Mouse (Mus musculus): ENCODE results near the gene Icos. TPM values are rescaled to one million over a fixed set of nuclear protein-coding genes. Genes with fewer than 3 reads are reported as not detected.

Gene Icos
- polyA plus RNA-seq, 1 experiment from 2014 or later: not detected

DNA sequence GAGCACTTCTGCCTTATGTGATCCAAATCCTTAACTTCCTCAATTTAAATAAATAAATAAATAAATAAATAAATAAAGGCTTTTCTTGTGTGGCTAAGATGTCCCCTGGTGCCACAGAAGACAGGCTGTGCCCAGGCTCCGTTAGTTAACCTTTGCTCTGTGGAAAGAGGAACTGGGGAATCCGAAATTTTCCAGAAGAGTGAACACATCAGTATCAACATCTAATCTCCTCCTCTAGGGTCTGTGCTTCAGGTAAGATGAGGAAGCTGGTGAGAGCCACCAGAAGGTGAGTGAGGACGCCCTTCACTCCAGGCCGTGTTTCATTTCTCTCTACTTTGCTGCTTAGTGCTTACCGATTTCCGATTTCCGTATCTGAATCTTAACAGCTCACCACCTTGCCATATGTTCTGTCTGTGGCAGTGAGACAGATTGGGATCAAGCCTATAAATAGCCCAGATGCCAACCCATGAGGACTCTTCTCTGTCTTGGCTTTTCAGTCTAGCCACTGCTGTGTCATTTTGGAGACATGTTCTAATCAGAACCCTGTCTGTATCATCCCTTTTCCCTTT is 24.1 kb downstream of the Icos start:
- Histone ChIP-seq H3K9me3 (ENCODE audit: control insufficient read depth, low read length) (no peaks in the 10 kb centered on the region), H3K4me1 (replicated peaks; ENCODE audit: control insufficient read depth, insufficient read depth, low read length) (no peaks in the 10 kb centered on the region), H3K9ac (ENCODE audit: low read length) (no peak overlapping the region), H3K27ac (ENCODE audit: low read depth, low read length) (no peak overlapping the region), H3K36me3 (ENCODE audit: control insufficient read depth, insufficient read depth, low read length) (no peaks in the 10 kb centered on the region), H3K4me2 (ENCODE audit: low read depth, low read length, severe bottlenecking) (no peak overlapping the region), H3K4me3 (ENCODE audit: low read depth, low read length) (no peak overlapping the region), H3K27me3 (ENCODE audit: control insufficient read depth, insufficient read depth, low read length) (no peaks in the 10 kb centered on the region)
- 90% methylated on average over 7 of the region's 7 CpGs for WGBS
- DNase-seq (ENCODE audit: low spot score) (no peak), ATAC-seq (replicated peaks; ENCODE audit: low FRiP score) (no peak)

DNA sequence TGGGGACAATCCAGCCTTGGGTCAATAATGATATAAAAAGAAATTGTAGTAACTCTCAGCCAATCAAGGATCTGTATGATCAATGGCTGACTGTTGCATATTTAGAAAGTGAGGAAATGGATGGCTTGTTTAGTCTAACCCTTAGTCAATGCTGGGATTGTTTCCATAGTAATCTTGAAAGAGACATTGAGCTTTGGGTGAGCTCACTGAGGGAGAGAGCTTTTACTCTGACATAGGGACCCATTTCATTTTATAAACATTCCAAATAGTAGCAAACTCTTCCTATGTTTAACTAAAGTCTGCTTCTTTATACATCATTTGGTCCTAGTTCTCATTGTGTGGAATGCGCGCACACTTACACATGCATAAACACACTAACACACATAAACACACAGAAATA is 28.5 kb downstream of the Icos start:
- H3K4me2 ChIP-seq (ENCODE audit: low read depth, low read length, severe bottlenecking): no peak overlapping the region
- no peak overlapping the region for H3K9ac ChIP-seq (ENCODE audit: low read length)
- no peaks in the 10 kb centered on the region for H3K36me3 ChIP-seq (ENCODE audit: control insufficient read depth, insufficient read depth, low read length)
- H3K4me1 ChIP-seq (replicated peaks; ENCODE audit: control insufficient read depth, insufficient read depth, low read length): no peaks in the 10 kb centered on the region
- WGBS: 96% methylated on average over 2 of the region's 2 CpGs
- no peak overlapping the region for H3K4me3 ChIP-seq (ENCODE audit: low read depth, low read length)
- no peak for ATAC-seq (replicated peaks; ENCODE audit: low FRiP score)
- no peak overlapping the region for H3K27ac ChIP-seq (ENCODE audit: low read depth, low read length)
- DNase-seq (ENCODE audit: low spot score): no peak
- H3K27me3 ChIP-seq (ENCODE audit: control insufficient read depth, insufficient read depth, low read length): no peaks in the 10 kb centered on the region
- no peaks in the 10 kb centered on the region for H3K9me3 ChIP-seq (ENCODE audit: control insufficient read depth, low read length)

DNA sequence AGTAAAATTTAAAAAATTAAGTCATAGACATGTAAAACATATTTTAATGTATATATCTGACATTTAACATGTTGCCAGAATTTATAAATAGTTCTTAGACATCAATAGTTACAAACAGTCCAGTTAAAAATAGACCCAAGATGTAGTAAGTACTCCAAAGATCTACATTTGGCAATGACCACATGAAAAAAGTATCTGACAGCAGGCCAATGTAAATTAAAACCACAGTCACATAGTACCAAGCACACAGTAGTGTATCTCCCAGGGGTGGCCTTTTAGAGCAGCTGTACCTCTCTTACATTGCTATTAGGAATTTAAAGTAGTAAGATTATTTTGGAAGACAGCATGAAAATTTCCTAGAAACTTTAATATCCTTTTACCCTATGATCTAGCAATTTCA is 29.8 kb downstream of the Icos start:
- no peak overlapping the region for H3K27ac ChIP-seq (ENCODE audit: low read depth, low read length)
- no peak for ATAC-seq (replicated peaks; ENCODE audit: low FRiP score)
- no peaks in the 10 kb centered on the region for H3K9me3 ChIP-seq (ENCODE audit: control insufficient read depth, low read length)
- H3K36me3 ChIP-seq (ENCODE audit: control insufficient read depth, insufficient read depth, low read length): no peaks in the 10 kb centered on the region
- no peaks in the 10 kb centered on the region for H3K4me1 ChIP-seq (replicated peaks; ENCODE audit: control insufficient read depth, insufficient read depth, low read length)
- no peak overlapping the region for H3K9ac ChIP-seq (ENCODE audit: low read length)
- no peak for DNase-seq (ENCODE audit: low spot score)
- no peaks in the 10 kb centered on the region for H3K27me3 ChIP-seq (ENCODE audit: control insufficient read depth, insufficient read depth, low read length)
- H3K4me2 ChIP-seq (ENCODE audit: low read depth, low read length, severe bottlenecking): no peak overlapping the region
- H3K4me3 ChIP-seq (ENCODE audit: low read depth, low read length): no peak overlapping the region

DNA sequence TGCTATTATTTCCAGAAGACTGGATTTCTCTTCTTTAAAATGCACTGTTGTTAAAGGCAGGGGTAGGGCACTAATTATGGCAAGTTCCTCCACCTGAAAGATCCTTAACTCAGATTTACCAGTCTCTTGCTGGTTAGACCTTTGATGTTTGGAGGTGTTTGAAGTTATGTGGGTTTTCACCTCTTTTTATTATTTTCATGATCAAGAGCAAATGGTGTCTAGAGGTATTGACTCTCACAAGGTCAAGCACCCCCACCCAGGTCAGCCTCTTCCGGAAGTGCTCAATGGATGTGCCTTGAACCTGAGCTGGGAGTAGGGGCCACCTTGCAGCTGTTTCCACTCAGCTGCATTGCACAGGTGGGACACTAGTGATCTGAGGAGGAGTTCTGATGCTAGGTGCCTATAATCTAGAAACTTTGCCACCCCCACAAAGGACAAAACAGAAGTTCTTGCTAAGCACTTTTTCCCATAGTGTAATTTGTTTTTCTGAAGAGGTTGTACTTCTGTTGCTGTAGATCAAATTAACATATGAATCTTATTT is 38.9 kb downstream of the Icos start:
- Histone ChIP-seq H3K27ac (ENCODE audit: low read depth, low read length) (no peak overlapping the region), H3K4me1 (replicated peaks; ENCODE audit: control insufficient read depth, insufficient read depth, low read length) (no peaks in the 10 kb centered on the region), H3K9ac (ENCODE audit: low read length) (no peak overlapping the region), H3K4me3 (ENCODE audit: low read depth, low read length) (no peak overlapping the region), H3K4me2 (ENCODE audit: low read depth, low read length, severe bottlenecking) (no peak overlapping the region), H3K9me3 (ENCODE audit: control insufficient read depth, low read length) (no peaks in the 10 kb centered on the region), H3K36me3 (ENCODE audit: control insufficient read depth, insufficient read depth, low read length) (no peaks in the 10 kb centered on the region), H3K27me3 (ENCODE audit: control insufficient read depth, insufficient read depth, low read length) (no peaks in the 10 kb centered on the region)
- no peak for ATAC-seq (replicated peaks; ENCODE audit: low FRiP score)
- no peak for DNase-seq (ENCODE audit: low spot score)
- WGBS: 78% methylated on average over 1 of the region's 1 CpGs

DNA sequence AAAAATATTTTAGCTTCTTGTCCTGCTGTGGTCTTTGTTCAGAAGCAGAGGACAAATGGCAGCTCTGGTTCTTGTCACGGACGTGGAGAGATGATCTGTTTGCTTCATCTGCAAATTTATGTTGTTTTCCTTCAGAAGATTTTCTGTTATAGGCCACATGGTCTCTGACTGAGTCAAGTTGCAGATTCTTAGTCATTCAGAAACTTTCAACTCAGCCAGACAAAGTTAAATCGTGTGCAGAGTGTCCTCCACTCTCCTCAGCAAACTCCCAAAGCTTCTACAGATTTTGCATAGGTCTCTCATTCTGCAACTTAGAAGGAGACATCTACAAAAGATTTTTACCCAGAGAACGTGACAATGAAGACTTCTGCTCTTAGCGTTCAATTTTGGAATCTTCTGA is 49.0 kb downstream of the Icos start:
- H3K4me2 ChIP-seq (ENCODE audit: low read depth, low read length, severe bottlenecking): no peak overlapping the region
- no peak for DNase-seq (ENCODE audit: low spot score)
- H3K36me3 ChIP-seq (ENCODE audit: control insufficient read depth, insufficient read depth, low read length): no peaks in the 10 kb centered on the region
- no peak overlapping the region for H3K27ac ChIP-seq (ENCODE audit: low read depth, low read length)
- H3K9me3 ChIP-seq (ENCODE audit: control insufficient read depth, low read length): no peaks in the 10 kb centered on the region
- no peak overlapping the region for H3K9ac ChIP-seq (ENCODE audit: low read length)
- H3K4me1 ChIP-seq (replicated peaks; ENCODE audit: control insufficient read depth, insufficient read depth, low read length): no peaks in the 10 kb centered on the region
- 87% methylated on average over 5 of the region's 5 CpGs for WGBS
- ATAC-seq (replicated peaks; ENCODE audit: low FRiP score): no peak
- H3K4me3 ChIP-seq (ENCODE audit: low read depth, low read length): no peak overlapping the region
- H3K27me3 ChIP-seq (ENCODE audit: control insufficient read depth, insufficient read depth, low read length): no peaks in the 10 kb centered on the region

DNA sequence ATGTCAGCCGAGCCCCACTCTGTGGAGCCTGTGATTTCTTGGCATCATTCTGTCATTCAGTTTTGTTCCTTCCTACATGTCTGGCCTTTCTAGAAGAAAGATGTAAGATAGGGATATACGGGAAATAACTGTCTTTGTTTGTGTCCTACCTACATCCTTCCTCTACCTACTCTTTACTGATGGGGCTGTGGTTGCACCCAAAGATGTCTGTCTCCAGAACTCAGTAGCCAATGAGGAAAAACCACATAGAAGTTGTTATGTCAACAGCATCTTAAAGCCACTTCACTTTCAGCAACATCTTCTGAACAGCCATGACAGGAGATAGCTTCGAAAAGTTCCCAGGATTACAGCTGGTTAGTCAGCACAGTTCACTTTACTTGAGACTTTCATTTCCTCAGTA is 49.8 kb downstream of the Icos start:
- no peak overlapping the region for H3K9ac ChIP-seq (ENCODE audit: low read length)
- H3K9me3 ChIP-seq (ENCODE audit: control insufficient read depth, low read length): no peaks in the 10 kb centered on the region
- no peaks in the 10 kb centered on the region for H3K27me3 ChIP-seq (ENCODE audit: control insufficient read depth, insufficient read depth, low read length)
- no peak overlapping the region for H3K4me2 ChIP-seq (ENCODE audit: low read depth, low read length, severe bottlenecking)
- H3K4me1 ChIP-seq (replicated peaks; ENCODE audit: control insufficient read depth, insufficient read depth, low read length): no peaks in the 10 kb centered on the region
- no peaks in the 10 kb centered on the region for H3K36me3 ChIP-seq (ENCODE audit: control insufficient read depth, insufficient read depth, low read length)
- no peak for DNase-seq (ENCODE audit: low spot score)
- no peak overlapping the region for H3K27ac ChIP-seq (ENCODE audit: low read depth, low read length)
- no peak for ATAC-seq (replicated peaks; ENCODE audit: low FRiP score)
- no peak overlapping the region for H3K4me3 ChIP-seq (ENCODE audit: low read depth, low read length)
- WGBS: 90% methylated on average over 3 of the region's 3 CpGs

DNA sequence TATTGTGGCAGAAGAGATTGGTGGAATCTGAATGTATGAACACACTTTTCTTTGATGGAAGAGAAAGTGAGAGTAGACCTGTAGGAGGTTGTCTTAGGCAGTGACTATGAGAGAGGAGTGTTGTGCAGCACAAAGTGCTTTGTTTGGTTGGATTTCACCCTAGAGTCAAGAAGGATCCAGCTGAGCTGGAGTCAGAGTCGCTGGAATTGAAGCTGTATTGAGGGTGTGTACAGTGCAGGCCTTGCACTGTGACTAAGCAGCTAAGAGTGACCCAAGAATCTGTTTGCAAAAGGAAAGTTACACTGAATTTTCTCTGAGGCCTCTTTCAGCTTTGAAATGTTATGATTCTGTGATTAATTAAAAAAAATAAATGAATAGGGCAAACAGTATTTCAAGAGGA is 52.2 kb downstream of the Icos start:
- WGBS: 46% methylated on average over 1 of the region's 1 CpGs
- no peaks in the 10 kb centered on the region for H3K9me3 ChIP-seq (ENCODE audit: control insufficient read depth, low read length)
- ATAC-seq (replicated peaks; ENCODE audit: low FRiP score): no peak

DNA sequence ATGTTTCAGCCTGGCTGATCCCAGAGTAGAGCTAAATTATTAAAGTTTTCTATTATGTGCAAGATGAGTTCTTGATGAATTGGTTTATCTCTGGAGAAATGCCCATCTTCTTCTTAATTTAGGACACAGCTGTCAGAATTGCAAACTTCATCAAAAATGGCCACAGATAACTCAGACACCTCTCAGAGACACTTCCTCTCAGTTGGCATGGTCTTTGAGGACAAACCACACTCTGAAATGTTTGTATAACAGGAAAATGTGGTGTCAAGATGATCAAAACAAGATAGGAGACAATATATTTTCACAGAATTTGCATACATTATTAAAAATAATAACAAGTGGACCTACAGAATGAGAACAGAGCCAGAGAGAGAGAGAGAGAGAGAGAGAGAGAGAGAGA is 52.8 kb downstream of the Icos start:
- H3K36me3 ChIP-seq (ENCODE audit: control insufficient read depth, insufficient read depth, low read length): no peaks in the 10 kb centered on the region
- H3K4me2 ChIP-seq (ENCODE audit: low read depth, low read length, severe bottlenecking): no peak overlapping the region
- H3K27ac ChIP-seq (ENCODE audit: low read depth, low read length): no peak overlapping the region
- no peaks in the 10 kb centered on the region for H3K9me3 ChIP-seq (ENCODE audit: control insufficient read depth, low read length)
- ATAC-seq (replicated peaks; ENCODE audit: low FRiP score): no peak
- no peak overlapping the region for H3K9ac ChIP-seq (ENCODE audit: low read length)
- H3K4me3 ChIP-seq (ENCODE audit: low read depth, low read length): no peak overlapping the region
- H3K27me3 ChIP-seq (ENCODE audit: control insufficient read depth, insufficient read depth, low read length): no peaks in the 10 kb centered on the region
- no peaks in the 10 kb centered on the region for H3K4me1 ChIP-seq (replicated peaks; ENCODE audit: control insufficient read depth, insufficient read depth, low read length)
- no peak for DNase-seq (ENCODE audit: low spot score)

More for the DNA sequence above, 52.2 kb downstream of the Icos start:
- H3K9ac ChIP-seq (ENCODE audit: low read length): no peak overlapping the region
- no peak overlapping the region for H3K4me2 ChIP-seq (ENCODE audit: low read depth, low read length, severe bottlenecking)
- no peaks in the 10 kb centered on the region for H3K4me1 ChIP-seq (replicated peaks; ENCODE audit: control insufficient read depth, insufficient read depth, low read length)
- DNase-seq (ENCODE audit: low spot score): no peak
- H3K27me3 ChIP-seq (ENCODE audit: control insufficient read depth, insufficient read depth, low read length): no peaks in the 10 kb centered on the region
- no peak overlapping the region for H3K27ac ChIP-seq (ENCODE audit: low read depth, low read length)
- no peak overlapping the region for H3K4me3 ChIP-seq (ENCODE audit: low read depth, low read length)
- H3K36me3 ChIP-seq (ENCODE audit: control insufficient read depth, insufficient read depth, low read length): no peaks in the 10 kb centered on the region

DNA sequence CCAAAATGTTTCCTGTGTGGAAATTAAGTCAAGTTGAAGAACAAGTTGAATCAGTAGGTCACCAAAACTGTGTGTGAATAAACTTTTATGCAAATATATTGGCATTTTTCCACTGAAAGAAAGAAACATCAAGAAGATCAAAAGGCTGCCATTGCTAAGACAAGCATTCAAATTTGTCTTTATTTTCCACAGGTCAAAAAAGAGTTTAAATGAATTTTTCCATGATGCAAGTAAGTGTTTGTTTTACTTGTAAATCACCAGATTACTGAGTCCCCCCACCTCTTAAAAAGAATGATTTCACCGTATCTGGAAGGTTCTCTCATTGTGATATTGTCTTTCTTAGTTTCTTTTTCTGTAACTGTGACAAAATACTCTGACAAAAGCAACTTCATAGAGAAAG is 57.5 kb downstream of the Icos start:
- H3K9me3 ChIP-seq (ENCODE audit: control insufficient read depth, low read length): no peaks in the 10 kb centered on the region
- no peaks in the 10 kb centered on the region for H3K36me3 ChIP-seq (ENCODE audit: control insufficient read depth, insufficient read depth, low read length)
- ATAC-seq (replicated peaks; ENCODE audit: low FRiP score) (no peak), DNase-seq (ENCODE audit: low spot score) (no peak)
- no peak overlapping the region for H3K4me2 ChIP-seq (ENCODE audit: low read depth, low read length, severe bottlenecking)
- no peaks in the 10 kb centered on the region for H3K4me1 ChIP-seq (replicated peaks; ENCODE audit: control insufficient read depth, insufficient read depth, low read length)
- H3K27ac ChIP-seq (ENCODE audit: low read depth, low read length): no peak overlapping the region
- no peaks in the 10 kb centered on the region for H3K27me3 ChIP-seq (ENCODE audit: control insufficient read depth, insufficient read depth, low read length)
- no peak overlapping the region for H3K9ac ChIP-seq (ENCODE audit: low read length)
- H3K4me3 ChIP-seq (ENCODE audit: low read depth, low read length): no peak overlapping the region
- WGBS: 76% methylated on average over 1 of the region's 1 CpGs

All from forebrain, embryonic 11.5 days (tissue).